Mouse (Mus musculus) liver, adult (tissue): ENCODE measurements around the gene Tmprss9.

Source experiments
- GATA4 ChIP-seq: IDR thresholded peaks from 2 replicates; pipeline ENCODE4 v1.6.1; 2014; ENCODE audit warnings: mild to moderate bottlenecking, low read length; ENCODE audit not compliant: insufficient replicate concordance

Gene Tmprss9

GRCm38 (mm10) chr10:80915736-80916135 is 44.1 kb downstream of the Tmprss9 start:
- TF ChIP-seq GATA4: no peak

DNA sequence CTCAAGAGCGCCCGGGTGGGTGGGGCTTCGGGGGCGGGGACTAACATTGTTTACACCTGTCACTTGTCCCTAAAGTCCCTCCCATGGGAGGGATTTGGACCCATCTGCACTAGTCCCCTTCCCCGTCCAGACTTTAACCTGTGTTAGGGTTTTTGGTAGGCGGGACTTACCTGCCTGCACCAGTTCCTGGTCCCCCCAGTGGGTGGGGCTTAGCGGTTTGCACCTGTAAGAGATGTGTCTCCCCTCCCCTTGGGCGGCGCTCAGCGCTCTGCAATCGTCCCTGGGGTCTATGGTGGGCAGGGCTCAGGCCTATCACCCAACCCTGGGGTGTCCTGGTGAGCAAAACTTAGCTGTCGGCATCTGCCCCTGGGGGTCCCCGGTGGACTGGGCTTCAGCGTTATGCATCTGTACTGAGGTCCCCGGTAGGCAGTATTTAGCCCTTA is 45.7 kb downstream of the Tmprss9 start:
- no peak for TF ChIP-seq GATA4

GRCm38 (mm10) chr10:80917779-80918434 is 46.3 kb downstream of the Tmprss9 start, which contains the start of gene Lmnb2:
TSS of gene Lmnb2 (minus strand) at chr10:80918245.
- TF ChIP-seq GATA4: no peak

- no peak for TF ChIP-seq GATA4
These were observed 50.3 kb downstream of the Tmprss9 start for GRCm38 (mm10) chr10:80921923-80922322.

DNA sequence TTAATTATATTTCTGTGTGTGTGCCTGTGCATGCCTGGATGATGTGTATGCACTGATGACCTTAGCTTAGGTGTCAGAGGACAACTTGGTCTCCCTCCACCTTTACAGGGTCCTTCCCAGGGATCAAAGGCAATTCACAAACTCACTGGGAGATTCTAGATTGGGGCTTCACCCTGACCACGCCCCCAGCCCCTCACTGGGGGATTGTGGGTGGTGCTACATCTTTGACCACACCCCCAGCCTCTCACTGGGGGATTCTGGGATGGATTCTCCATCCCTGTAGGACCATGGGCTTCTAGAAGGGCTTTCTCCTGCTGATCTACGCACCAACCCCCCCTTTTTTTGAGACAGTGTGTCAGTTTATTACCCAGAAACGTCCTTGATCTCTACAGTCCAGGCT is 53.8 kb downstream of the Tmprss9 start:
- TF ChIP-seq GATA4: no peak

DNA sequence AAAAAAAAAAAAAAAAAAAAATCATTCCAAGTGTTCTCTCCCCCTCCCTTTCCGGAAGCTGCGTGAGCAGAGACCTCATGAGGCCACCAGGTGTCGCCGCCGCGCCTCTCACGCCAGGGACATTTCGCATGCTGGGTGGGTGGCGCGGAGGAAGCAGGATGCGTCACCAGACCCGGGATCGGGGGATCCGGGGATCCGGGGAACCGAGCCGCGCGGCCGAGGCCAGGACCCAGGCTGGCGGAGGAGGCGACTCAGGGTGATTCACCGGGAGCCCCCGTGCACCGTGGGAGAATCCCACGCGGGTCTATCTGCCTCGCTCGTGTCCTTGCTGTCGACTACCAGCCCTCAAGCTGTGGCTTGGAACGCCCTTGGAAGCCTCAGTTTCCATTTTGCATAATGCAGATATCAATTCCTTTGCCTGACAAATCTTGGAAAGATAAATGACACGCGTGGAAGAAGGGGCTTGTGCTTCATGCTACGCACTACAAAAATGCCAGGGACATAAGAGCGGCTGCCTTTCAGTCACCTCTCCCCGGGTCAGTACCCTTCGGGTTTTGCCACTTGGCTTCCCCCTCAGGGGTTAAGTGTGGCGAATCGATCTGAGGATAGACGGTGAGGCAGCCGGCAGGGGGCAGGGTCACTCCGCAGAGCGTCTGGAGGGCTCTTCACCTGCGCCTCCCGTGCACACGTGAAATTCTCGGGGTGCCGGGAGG is 57.1 kb downstream of the Tmprss9 start:
- peak; percentile 12; the same call in 1 of the 2 replicates for TF ChIP-seq GATA4

DNA sequence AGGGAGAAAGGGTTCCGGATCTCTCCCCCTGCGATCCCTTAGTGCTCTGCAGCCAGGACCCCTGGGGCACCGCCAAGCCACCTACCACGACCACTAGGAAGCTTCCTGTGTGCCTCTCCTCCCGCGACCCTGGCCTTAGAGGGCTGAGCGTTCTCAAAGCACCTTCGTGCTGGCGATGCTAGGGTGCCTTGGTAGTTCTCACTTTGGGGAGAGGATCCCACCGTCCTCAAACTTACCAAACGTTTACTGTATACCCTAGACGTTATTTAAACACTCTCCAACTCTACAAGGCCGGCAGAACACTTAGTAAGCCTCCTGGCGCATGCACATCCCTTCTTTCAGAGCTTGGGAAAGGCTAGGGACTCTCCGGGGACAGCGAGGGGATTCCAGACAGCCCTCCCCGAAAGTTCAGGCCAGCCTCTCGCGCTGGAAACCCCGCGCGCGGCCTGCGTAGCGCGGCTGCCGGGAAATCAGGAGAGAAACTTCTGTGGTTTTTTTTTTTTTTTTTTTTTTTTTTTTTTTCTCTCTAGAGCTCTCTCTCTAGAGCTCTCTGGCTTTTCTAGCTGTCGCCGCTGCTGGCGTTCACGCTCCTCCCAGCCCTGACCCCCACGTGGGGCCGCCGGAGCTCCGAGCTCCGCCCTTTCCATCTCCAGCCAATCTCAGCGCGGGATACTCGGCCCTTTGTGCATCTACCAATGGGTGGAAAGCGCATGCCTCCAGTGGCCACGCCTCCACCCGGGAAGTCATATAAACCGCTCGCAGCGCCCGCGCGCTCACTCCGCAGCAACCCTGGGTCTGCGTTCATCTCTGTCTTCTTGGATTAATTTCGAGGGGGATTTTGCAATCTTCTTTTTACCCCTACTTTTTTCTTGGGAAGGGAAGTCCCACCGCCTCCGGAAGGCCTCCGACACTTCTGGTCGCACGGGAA is 57.9 kb downstream of the Tmprss9 start, which contains the start of gene Gadd45b:
TSS of gene Gadd45b (plus strand) at position 775 of the 928 bp plus-strand sequence.
- TF ChIP-seq GATA4: no peak

DNA sequence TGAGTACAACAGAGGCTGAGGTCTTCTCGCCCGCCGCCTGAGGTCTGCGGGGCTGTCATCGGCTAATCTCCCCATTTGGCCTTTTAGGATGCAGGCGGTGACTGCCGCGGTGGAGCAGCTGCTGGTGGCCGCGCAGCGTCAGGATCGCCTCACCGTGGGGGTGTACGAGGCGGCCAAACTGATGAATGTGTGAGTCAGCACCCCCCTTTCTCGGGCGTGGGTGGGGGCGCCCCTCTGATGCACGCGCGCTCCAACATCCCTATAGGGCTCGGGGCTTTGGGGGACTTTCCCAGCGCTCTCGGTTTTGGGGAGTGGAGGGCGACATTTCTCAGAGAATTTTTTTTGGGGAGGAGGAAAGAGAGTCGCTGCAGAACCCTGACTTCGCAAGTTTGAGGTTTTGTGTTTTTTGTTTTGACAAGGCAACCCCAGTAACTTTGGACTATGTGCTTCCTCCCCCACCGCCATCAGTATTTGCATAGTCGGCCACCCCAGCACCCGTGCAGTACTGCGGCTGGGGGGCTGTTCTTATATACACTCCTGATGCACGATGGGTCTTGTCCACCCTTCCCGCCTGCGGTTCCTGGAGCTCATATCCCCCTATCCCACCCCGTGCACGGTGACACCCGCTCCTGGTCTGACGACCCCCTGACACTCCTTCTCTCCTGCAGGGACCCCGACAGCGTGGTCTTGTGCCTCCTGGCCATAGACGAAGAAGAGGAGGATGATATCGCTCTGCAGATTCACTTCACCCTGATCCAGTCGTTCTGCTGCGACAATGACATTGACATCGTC is 58.9 kb downstream of the Tmprss9 start:
- TF ChIP-seq GATA4: no peak

DNA sequence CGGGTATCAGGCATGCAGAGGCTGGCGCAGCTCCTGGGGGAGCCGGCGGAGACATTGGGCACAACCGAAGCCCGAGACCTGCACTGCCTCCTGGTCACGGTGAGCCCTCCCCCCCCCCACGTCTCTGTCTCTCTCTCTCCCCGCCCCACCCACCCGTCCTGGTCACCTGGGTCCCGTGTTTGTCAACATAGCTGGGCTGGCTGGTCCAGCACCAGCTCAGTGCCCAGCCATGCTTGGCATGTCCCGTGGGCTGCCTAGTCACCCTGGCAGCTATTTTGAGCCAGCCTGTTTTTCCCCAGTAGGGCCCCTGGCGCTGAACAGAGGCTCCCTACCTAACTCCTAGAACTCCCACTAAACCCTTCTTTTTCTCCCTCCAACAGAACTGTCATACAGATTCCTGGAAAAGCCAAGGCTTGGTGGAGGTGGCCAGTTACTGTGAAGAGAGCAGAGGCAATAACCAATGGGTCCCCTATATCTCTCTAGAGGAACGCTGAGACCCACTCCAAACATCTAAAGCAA is 59.6 kb downstream of the Tmprss9 start:
- TF ChIP-seq GATA4: no peak

GRCm38 (mm10) chr10:80931695-80932094 is 60.0 kb downstream of the Tmprss9 start:
- no peak for TF ChIP-seq GATA4

DNA sequence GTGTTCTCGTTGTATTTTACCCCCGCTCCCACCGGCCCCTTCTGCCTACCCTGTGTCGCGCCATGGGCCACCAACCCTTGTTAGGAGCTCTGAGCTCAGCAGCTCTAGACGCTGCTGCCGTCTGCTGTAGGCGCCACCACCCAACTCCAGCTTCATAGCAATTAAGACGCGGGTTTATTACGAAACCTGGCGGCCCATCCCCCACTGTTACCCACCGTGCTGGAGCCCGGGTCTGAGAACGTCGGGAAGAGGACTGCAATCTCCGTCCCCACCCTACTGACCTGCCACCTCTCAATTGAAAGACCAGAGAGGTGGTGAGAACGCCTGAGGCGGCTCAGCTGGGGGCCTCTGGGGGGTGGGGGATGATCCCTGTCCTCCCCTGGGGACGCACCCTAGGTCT is 60.6 kb downstream of the Tmprss9 start:
- TF ChIP-seq GATA4: no peak

DNA sequence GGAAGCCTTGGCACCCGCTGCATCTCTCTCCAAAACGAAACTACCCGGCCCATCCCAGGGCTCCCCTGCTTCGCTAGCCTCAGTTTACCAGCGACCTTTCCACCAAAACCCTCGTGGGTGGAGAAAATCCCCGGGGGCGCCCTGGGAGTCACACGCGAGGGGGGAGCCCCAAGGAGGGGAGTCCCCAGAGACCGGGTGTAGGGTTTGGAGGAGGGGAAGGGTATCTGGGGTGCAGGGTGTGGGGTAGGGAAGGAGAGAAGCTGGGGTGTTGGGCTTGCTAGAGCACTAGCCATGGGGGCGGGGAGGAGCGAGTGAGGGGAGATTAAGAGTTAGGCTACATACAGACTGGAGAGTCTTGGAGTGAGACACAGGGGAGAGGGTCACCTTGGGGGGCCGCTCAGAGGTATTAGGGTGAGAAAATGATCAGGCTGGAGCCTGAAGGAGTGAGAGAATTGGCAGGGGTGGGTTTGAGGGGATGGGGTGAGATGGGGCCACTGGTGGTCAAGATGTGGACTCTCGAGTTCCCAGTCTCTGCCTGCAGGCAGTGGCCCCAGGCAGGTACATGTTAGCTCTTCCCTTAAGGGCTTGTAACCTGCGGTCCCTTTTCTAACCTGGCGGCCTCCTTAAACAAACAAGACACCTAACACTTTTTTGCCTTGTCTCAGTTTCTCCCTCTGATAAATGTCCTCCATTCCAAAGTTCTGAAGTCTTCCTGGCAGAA is 61.2 kb downstream of the Tmprss9 start:
- no peak for TF ChIP-seq GATA4

DNA sequence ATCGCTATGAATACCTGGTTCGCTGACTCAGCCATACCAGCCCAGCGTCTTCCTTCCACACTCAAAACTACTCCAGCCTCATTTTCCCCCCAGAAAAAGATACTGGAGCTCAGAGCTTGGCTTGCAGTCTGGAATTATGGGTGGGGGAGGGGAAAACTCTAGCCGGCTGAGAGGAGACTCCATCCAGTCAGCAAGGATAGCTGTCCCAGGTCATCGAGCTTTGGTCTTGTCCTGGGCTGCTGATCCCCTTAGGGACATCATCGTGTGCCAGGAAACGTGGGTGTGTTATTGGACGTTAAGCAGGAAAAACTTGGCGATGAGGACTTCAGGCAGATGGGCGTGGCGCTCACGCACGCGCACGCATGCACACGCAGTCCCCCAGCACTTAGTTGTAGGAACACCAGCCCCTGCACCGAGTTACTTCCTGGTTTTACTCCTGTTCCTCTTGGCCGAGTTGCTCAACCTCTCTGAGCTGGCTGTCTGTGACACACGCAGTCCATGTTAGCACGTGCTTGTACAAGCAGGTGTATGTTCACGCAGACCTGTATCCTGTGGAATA is 61.9 kb downstream of the Tmprss9 start:
- no peak for TF ChIP-seq GATA4
